Comparison of ENCODE assay signal across 26 mouse cellular contexts in the genomic region with DNA sequence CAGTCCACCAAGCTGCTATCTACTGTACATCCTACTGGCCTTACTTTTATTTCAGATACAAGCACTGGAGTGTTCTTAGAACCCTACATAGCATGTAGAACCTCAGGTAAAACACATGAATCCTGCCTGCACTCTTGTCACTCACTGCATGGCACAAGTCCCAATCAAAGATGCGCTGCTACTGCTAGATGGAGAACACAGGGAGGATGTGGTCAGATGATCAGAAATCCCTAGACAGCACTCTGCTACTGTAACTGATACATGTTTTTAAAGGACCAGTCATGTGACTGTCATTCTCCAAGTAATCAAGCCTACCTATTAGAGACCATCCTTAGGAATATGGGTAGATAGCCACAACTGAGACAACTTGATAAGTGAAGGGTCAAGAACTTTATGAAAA. TPM values are rescaled to one million over a fixed set of nuclear protein-coding genes. Genes with fewer than 3 reads are reported as not detected.
DNase-seq lines count a peak whose midpoint lies in the region; ATAC-seq lines count a peak whose summit lies in the region.
"Had no signal": no experiment of that assay in that cellular context is flagged by ENCODE, and none has a peak within 500 bp of the region (broad histone marks: within the 10 kb centered on the region; RNA-seq: fewer than 3 reads in every experiment).

No protein-coding gene starts in this region.

- H3K9me3 ChIP-seq in midbrain, embryonic 11.5 days (ENCODE audit: control insufficient read depth, low read length), result no peaks in the 10 kb centered on the region
- H3K9me3 ChIP-seq: embryonic facial prominence, embryonic 12.5 days; embryonic facial prominence, embryonic 15.5 days; G1E; heart, embryonic 10.5 days; hindbrain, embryonic 12.5 days; hindbrain, embryonic 15.5 days had no signal

- H3K9ac ChIP-seq in midbrain, embryonic 11.5 days (ENCODE audit: low read length), result no peak overlapping the region
- H3K9ac ChIP-seq: embryonic facial prominence, embryonic 12.5 days; embryonic facial prominence, embryonic 15.5 days; forebrain, postnatal 0 days; hindbrain, embryonic 12.5 days; hindbrain, embryonic 15.5 days had no signal

- no peak overlapping the region for H3K4me2 ChIP-seq in midbrain, embryonic 11.5 days
- H3K4me2 ChIP-seq: embryonic facial prominence, embryonic 12.5 days; embryonic facial prominence, embryonic 15.5 days; hindbrain, embryonic 12.5 days; hindbrain, embryonic 15.5 days had no signal

- H3K4me1 ChIP-seq in midbrain, embryonic 11.5 days (ENCODE audit: control insufficient read depth, insufficient read depth, low read length), result no peaks in the 10 kb centered on the region
- H3K4me1 ChIP-seq: embryonic facial prominence, embryonic 12.5 days; embryonic facial prominence, embryonic 15.5 days; hindbrain, embryonic 12.5 days; hindbrain, embryonic 15.5 days had no signal

- no peaks in the 10 kb centered on the region; the same call in 1 of the 2 replicates for H3K36me3 ChIP-seq in midbrain, embryonic 11.5 days (ENCODE audit: control insufficient read depth, insufficient read depth, low read length)

- H3K27me3 ChIP-seq in midbrain, embryonic 11.5 days (ENCODE audit: control insufficient read depth, insufficient read depth, low read length), result no peaks in the 10 kb centered on the region
- H3K27me3 ChIP-seq: CH12.LX; embryonic facial prominence, embryonic 12.5 days; embryonic facial prominence, embryonic 15.5 days; hindbrain, embryonic 12.5 days; hindbrain, embryonic 15.5 days; Patski had no signal

- ATAC-seq in midbrain, embryonic 11.5 days (ENCODE audit: low FRiP score), result no peak
- ATAC-seq: forebrain, embryonic 14.5 days; forebrain, postnatal 0 days; Patski had no signal

- H3K4me3 ChIP-seq in midbrain, embryonic 11.5 days (ENCODE audit: low read depth, low read length), result no peak overlapping the region
- H3K4me3 ChIP-seq: embryonic facial prominence, embryonic 12.5 days; embryonic facial prominence, embryonic 15.5 days; gastrocnemius, adult 2 months; heart, embryonic 10.5 days; hindbrain, embryonic 12.5 days; hindbrain, embryonic 15.5 days had no signal

- DNase-seq in thymus, postnatal 0 days (ENCODE audit: low spot score), result peak; percentile 61
- no peak for DNase-seq in thymus, postnatal 4 days
- peak; percentile 19 for DNase-seq in CD4-positive helper T cell, adult 2 months (ENCODE audit: low read depth, low spot score)
- DNase-seq in CD8-positive naive resting alpha-beta T cell, adult 2 months (ENCODE audit: low read depth in 2 of 2, low spot score in 2 of 2), result peak; percentile 7 to 10
- DNase-seq in induced T-regulatory cell, adult 2 months (ENCODE audit: low read depth), result peak; percentile 31
- DNase-seq in midbrain, embryonic 11.5 days (ENCODE audit: low spot score, missing footprints), result no peak
- no peak for DNase-seq in cerebellum, postnatal 10 days
- DNase-seq in lung, postnatal 14 days, result no peak
- DNase-seq: adrenal gland, adult 8-10 months; adrenal gland, postnatal 25 days; cerebellum, adult 11-12 months; cerebellum, adult 9-10 months; cerebellum, postnatal 25 days; forebrain, postnatal 0 days; gastrocnemius, adult 2 months; gastrocnemius, postnatal 25 days; heart, adult 18-20 months had no signal

- 91% methylated on average over 1 of the region's 1 CpGs for WGBS in midbrain, embryonic 11.5 days

- H3K27ac ChIP-seq in midbrain, embryonic 11.5 days (ENCODE audit: low read depth, low read length), result no peak overlapping the region
- H3K27ac ChIP-seq: embryonic facial prominence, embryonic 12.5 days; embryonic facial prominence, embryonic 15.5 days; gastrocnemius, adult 2 months; heart, embryonic 10.5 days; hindbrain, embryonic 12.5 days; hindbrain, embryonic 15.5 days had no signal

RNA-seq across cellular contexts. Expression of gene Copb1, which starts 44.7 kb away (rescaled TPM):
- 93.8 and 98.9 TPM in 2 replicates for polyA plus RNA-seq in thymus, postnatal 0 days (2015; fragmentation: Nextera tagmentation; extraction: Ambion mirVana)
- polyA plus RNA-seq in midbrain, embryonic 11.5 days (2014; fragmentation: Nextera tagmentation; extraction: Ambion mirVana), result 117 and 140 TPM in 2 replicates

Comparison
In these comparisons a context has a peak if more than half of its experiments do, and no peak if none do; other contexts are left out.
1. DNase-seq: peak in thymus, postnatal 0 days (single experiment), CD4-positive helper T cell, adult 2 months (single experiment), CD8-positive naive resting alpha-beta T cell, adult 2 months (2 of 2) and induced T-regulatory cell, adult 2 months (single experiment); none in thymus, postnatal 4 days (single experiment), midbrain, embryonic 11.5 days (single experiment), cerebellum, postnatal 10 days (0 of 2) and lung, postnatal 14 days (single experiment).